Mouse (Mus musculus) liver, postnatal 0 days (tissue): ENCODE results near the gene D630036H23Rik. TPM values are rescaled to one million over a fixed set of nuclear protein-coding genes. Genes with fewer than 3 reads are reported as not detected.

Experiments
- ATAC-seq: fragments of 200-750 bp; cut with Nextera tagmentation; 2 replicates; pipeline ENCODE4 v1.8.0; 2017; ENCODE audit warnings: mild to moderate bottlenecking, moderate library complexity
- DNase-seq: peaks from one replicate; pipeline ENCODE4 v3.0.0-alpha.2; 2016
- H3K27ac ChIP-seq: fragments of 300-500 bp; sonication (generic); 2 replicates; pipeline ENCODE4 v1.5.1; 2014; ENCODE audit warnings: antibody characterized with exemption, moderate library complexity, mild to moderate bottlenecking, low read depth
- H3K27me3 ChIP-seq: fragments of 300-500 bp; sonication (generic); 2 replicates; pipeline ENCODE4 v1.6.1; 2014; ENCODE audit warnings: low read length, control low read depth, mixed read lengths; ENCODE audit not compliant: insufficient read depth
- H3K36me3 ChIP-seq: fragments of 300-500 bp; sonication (generic); replicated peaks from 2 replicates; pipeline ENCODE4 v1.6.1; 2014; ENCODE audit warnings: mild to moderate bottlenecking, control low read depth, low read length, moderate library complexity, mixed read lengths; ENCODE audit not compliant: insufficient read depth
- H3K4me1 ChIP-seq: fragments of 300-500 bp; sonication (generic); 2 replicates; pipeline ENCODE4 v1.6.1; 2014; ENCODE audit warnings: antibody characterized with exemption, mild to moderate bottlenecking, control low read depth; ENCODE audit not compliant: insufficient read depth
- H3K4me2 ChIP-seq: fragments of 300-500 bp; sonication (generic); 2 replicates; pipeline ENCODE4 v1.6.1; 2014; ENCODE audit warnings: low read depth, mild to moderate bottlenecking, low read length, moderate library complexity, mixed read lengths
- H3K4me3 ChIP-seq: fragments of 300-500 bp; sonication (generic); 2 replicates; pipeline ENCODE4 v1.5.1; 2014; ENCODE audit warnings: low read depth, low read length
- H3K9ac ChIP-seq: fragments of 300-500 bp; sonication (generic); replicated peaks from 2 replicates; pipeline ENCODE4 v1.6.1; 2014; ENCODE audit warnings: mild to moderate bottlenecking, moderate library complexity
- H3K9me3 ChIP-seq: fragments of 300-500 bp; sonication (generic); 2 replicates; pipeline ENCODE4 v1.6.1; 2016; ENCODE audit warnings: mild to moderate bottlenecking, control low read depth, low read length, mixed read lengths
- CTCF ChIP-seq: sonication (generic); IDR thresholded peaks from 2 replicates; pipeline ENCODE4 v1.5.1; 2016; ENCODE audit warnings: antibody characterized with exemption, low read depth
- EP300 ChIP-seq: IDR thresholded peaks from 2 replicates; pipeline ENCODE4 v1.6.1; 2016; ENCODE audit warnings: antibody characterized with exemption, low read depth, mild to moderate bottlenecking
- WGBS: fragments of 180-500 bp; shearing (Covaris S2); extraction: QIAGEN DNeasy Blood & Tissue Kit; methylation state at CpG from one replicate; pipeline ENCODE4 v1.1.7; 2014; ENCODE audit not compliant: insufficient replicate concordance; 5-methylcytosine and 5-hydroxymethylcytosine counted together
- polyA plus RNA-seq: library from polyadenylated mRNA; unstranded; fragments of >200 nt; fragmentation: Nextera tagmentation; extraction: Ambion mirVana; gene quantifications from 2 replicates; pipeline ENCODE4 v1.2.1, GENCODE M21; 2015

D630036H23Rik gene
- polyA plus RNA-seq = 1.5 and 1.6 TPM in 2 replicates

- Histone ChIP-seq H3K4me2 (peak within 1 kb of the TSS; percentile 90), H3K9ac (peak within 1 kb of the TSS; percentile 94), H3K9me3 (no peaks in the 10 kb centered on the region), H3K36me3 (no peaks in the 10 kb centered on the region), H3K27me3 (no peaks in the 10 kb centered on the region), H3K4me3 (peak within 1 kb of the TSS; percentile 73), H3K27ac (peak within 1 kb of the TSS; percentile 98), H3K4me1 (peaks cover 7% of the 10 kb centered on the region)
- TF ChIP-seq CTCF (0 out of 2 replicates have a peak, but pooled peaks have one; percentile 2), EP300 (no peak)
- peak; percentile 95 for ATAC-seq
- peak; percentile 86 for DNase-seq
- under 1% methylated on average over 64 of the region's 64 CpGs for WGBS
Measured at GRCm38 (mm10) chr12:36381441-36382340, at the start of gene D630036H23Rik, which contains the start of gene Ispd. Gene D630036H23Rik (minus strand): TSS chr12:36382181. Gene Ispd (plus strand): TSS chr12:36381450.

- no peaks in the 10 kb centered on the region for H3K9me3 ChIP-seq
- no peak overlapping the region for H3K27ac ChIP-seq
- 72% methylated on average over 15 of the region's 15 CpGs for WGBS
- no peaks in the 10 kb centered on the region for H3K36me3 ChIP-seq
- DNase-seq = no peak
- ATAC-seq = no peak
- H3K4me2 ChIP-seq = no peak overlapping the region
- TF ChIP-seq CTCF = no peak
- TF ChIP-seq EP300 = no peak
- no peak overlapping the region for H3K4me3 ChIP-seq
- no peaks in the 10 kb centered on the region for H3K27me3 ChIP-seq
- H3K4me1 ChIP-seq = no peaks in the 10 kb centered on the region
- no peak overlapping the region for H3K9ac ChIP-seq
Measured at GRCm38 (mm10) chr12:36426163-36427045, 44.4 kb upstream of the D630036H23Rik start.

GRCm38 (mm10) chr12:36425258-36425657 is 43.3 kb upstream of the D630036H23Rik start:
- no peaks in the 10 kb centered on the region for H3K27me3 ChIP-seq
- TF ChIP-seq EP300 = no peak
- no peak for TF ChIP-seq CTCF
- no peaks in the 10 kb centered on the region for H3K4me1 ChIP-seq
- no peak overlapping the region for H3K9ac ChIP-seq
- no peaks in the 10 kb centered on the region for H3K36me3 ChIP-seq
- no peak overlapping the region for H3K4me3 ChIP-seq
- no peak overlapping the region for H3K27ac ChIP-seq
- WGBS = 84% methylated on average over 7 of the region's 7 CpGs
- no peaks in the 10 kb centered on the region for H3K9me3 ChIP-seq
- ATAC-seq = no peak
- H3K4me2 ChIP-seq = no peak overlapping the region
- no peak for DNase-seq

- 78% methylated on average over 10 of the region's 10 CpGs for WGBS
- no peak for DNase-seq
- no peak for TF ChIP-seq CTCF
Measured at GRCm38 (mm10) chr12:36423677-36424076, 41.7 kb upstream of the D630036H23Rik start.

DNA sequence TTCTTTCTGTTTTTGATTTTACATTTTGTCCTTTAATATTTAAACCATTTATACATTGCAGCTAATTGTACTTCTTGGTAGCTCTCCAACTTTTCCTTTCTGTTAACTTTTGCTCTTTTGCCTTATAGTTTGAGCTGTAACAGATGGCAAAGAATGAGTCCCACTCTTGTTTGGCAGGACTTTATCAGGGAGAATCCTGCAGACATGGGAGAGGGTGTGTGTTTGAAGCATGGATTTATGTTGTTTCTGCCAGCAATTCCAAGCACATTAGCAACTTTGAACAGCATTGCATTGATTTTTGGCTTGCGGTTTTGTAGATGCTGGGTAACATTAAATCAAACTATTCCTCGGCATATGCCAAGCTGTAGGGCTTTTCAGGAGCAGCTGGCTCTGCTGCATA is 13.1 kb upstream of the D630036H23Rik start:
- ATAC-seq = no peak
- no peaks in the 10 kb centered on the region for H3K4me1 ChIP-seq
- H3K9ac ChIP-seq = no peak overlapping the region
- H3K36me3 ChIP-seq = no peaks in the 10 kb centered on the region
- 85% methylated on average over 2 of the region's 2 CpGs for WGBS
- H3K27me3 ChIP-seq = no peaks in the 10 kb centered on the region
- no peak overlapping the region for H3K27ac ChIP-seq
- no peak for DNase-seq
- H3K4me3 ChIP-seq = no peak overlapping the region
- no peaks in the 10 kb centered on the region; the same call in 1 of the 2 replicates for H3K9me3 ChIP-seq
- TF ChIP-seq CTCF (no peak), EP300 (no peak)
- H3K4me2 ChIP-seq = no peak overlapping the region

More at GRCm38 (mm10) chr12:36423677-36424076, 41.7 kb upstream of the D630036H23Rik start:
- Histone ChIP-seq H3K9ac (no peak overlapping the region), H3K27me3 (no peaks in the 10 kb centered on the region), H3K4me1 (no peaks in the 10 kb centered on the region), H3K4me2 (no peak overlapping the region), H3K27ac (no peak overlapping the region), H3K36me3 (no peaks in the 10 kb centered on the region), H3K4me3 (no peak overlapping the region), H3K9me3 (no peaks in the 10 kb centered on the region)
- no peak for ATAC-seq

DNA sequence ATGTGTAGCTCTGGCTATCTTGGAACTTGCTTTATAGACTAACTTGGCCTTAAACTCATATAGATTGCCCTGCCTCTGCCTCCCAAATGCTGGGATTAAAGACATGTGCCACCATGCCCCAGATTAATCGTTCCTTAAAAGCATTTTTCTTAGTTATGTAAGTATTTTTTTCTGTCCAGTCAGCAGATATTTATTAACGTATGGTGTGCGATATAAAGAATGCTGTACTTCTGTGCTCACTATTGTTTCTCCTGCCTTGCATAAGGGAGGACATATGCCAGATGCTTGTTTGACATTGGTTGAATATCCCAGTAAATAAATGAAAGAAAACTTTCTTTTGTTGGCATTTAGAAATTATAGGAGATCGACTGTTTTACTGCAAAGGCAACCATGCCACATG is 5.0 kb upstream of the D630036H23Rik start:
- Histone ChIP-seq H3K4me3 (no peak overlapping the region), H3K27me3 (no peaks in the 10 kb centered on the region), H3K9ac (no peak overlapping the region), H3K9me3 (no peaks in the 10 kb centered on the region), H3K27ac (no peak overlapping the region), H3K4me2 (no peak overlapping the region), H3K4me1 (peaks cover 4% of the 10 kb centered on the region; the same call in 1 of the 2 replicates), H3K36me3 (no peaks in the 10 kb centered on the region)
- TF ChIP-seq EP300 (no peak), CTCF (no peak)
- WGBS = 80% methylated on average over 4 of the region's 4 CpGs
- ATAC-seq = no peak
- DNase-seq = no peak
